Mouse (Mus musculus) heart, adult 9 months (tissue): ENCODE results near the gene Ncbp3.

Experiments used
- DNase-seq, 2 experiments: peaks; one replicate each; pipeline ENCODE4 v3.0.0; 2022; ENCODE audit warnings: low spot score in 2 of 2

Gene Ncbp3

GRCm38 (mm10) chr11:73137116-73137515 lies 89.5 kb downstream of the Ncbp3 start:
- no peak for DNase-seq

- DNase-seq = peak; percentile 78 to 88
These were observed 90.3 kb downstream of the Ncbp3 start, which contains the start of gene Haspin for GRCm38 (mm10) chr11:73137591-73138501. TSS of gene Haspin (minus strand) at chr11:73138294.
